Mouse (Mus musculus): Measurements from ENCODE around the gene Cmya5. TPM values are rescaled to one million over a fixed set of nuclear protein-coding genes. Genes with fewer than 3 reads are reported as not detected.

The Cmya5 gene
- polyA plus RNA-seq (2012; rRNA removed) (0.01 TPM in 2 replicates), polyA plus RNA-seq (2014; fragmentation: Nextera tagmentation; extraction: Ambion mirVana) (0.01 TPM in 1 of 2 replicates, not detected in the other)

DNA sequence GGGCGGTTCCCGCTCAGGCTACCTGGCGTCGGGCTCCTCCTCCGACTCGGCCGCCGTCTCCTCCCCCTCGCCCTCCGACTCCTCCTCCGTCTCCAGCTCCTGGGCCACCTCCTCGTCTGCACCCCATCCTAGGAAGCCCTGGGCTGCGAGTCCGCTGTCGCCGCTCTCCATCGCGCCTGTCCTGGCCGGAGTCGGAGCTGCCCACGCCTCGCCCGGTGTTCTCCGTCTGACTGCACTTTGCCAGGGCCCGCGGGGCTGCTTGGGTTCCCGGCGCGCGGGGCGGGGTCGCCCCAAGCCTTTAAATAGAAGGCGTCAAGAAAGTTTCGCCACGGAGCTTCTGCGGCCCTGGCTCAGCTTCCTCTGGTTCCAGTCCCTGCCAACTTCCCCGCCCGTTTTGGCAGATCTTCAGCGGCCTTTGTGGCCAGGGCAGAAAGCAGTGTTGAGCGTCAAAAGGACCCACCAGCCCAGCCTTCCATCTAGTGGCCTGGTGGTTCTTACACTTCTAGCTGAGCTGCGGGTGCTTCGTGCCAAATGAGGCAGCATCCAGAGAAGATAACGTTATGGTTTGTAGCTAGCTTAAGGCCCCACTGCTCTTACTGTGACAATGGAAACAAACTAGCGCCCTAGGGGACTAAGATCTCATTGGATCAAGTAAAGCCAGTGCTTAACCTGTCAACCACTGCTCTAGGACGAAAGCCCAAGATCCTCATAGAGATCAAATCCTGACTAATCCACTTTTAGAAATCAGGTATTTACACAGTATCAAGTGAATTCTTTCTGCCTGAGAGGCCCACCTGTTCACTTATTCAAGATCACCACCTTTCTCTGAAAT lies at the start of gene Cmya5:
Gene Cmya5 (minus strand): TSS at position 389 of the 832 bp plus-strand sequence.
- Histone ChIP-seq H3K4me2 (ENCODE audit: low read depth) (peak within 1 kb of the TSS; percentile 64), H3K27me3 (ENCODE audit: control insufficient read depth, insufficient read depth, low read length) (no peaks in the 10 kb centered on the region), H3K4me3 (ENCODE audit: insufficient read depth in 1 of 2, low read depth in 2 of 2, low read length in 2 of 2) (peak within 1 kb of the TSS; percentile 10 to 34), H3K4me1 (replicated peaks; ENCODE audit: control insufficient read depth in 2 of 2, insufficient read depth in 2 of 2, low read length in 1 of 2) (no peaks in the 10 kb centered on the region), H3K9ac (replicated peaks) (peak within 1 kb of the TSS; percentile 5; the same call in 1 of the 2 replicates), H3K27ac (no peak within 1 kb of the TSS), H3K9me3 (ENCODE audit: control insufficient read depth, low read length) (no peaks in the 10 kb centered on the region), H3K36me3 (replicated peaks; ENCODE audit: control insufficient read depth, insufficient read depth, low read depth) (peaks cover 4% of the 10 kb centered on the region; the same call in 1 of the 2 replicates)
- DNase-seq (ENCODE audit: low read depth in 3 of 3, low spot score in 3 of 3) (peak in 1 of 3 experiments; percentile 7), ATAC-seq (ENCODE audit: insufficient read depth) (peak; percentile 55; the same call in 1 of the 2 replicates)
- WGBS (ENCODE audit: insufficient replicate concordance), result 6% methylated on average over 45 of the region's 45 CpGs
- TF ChIP-seq CTCF (IDR thresholded peaks at IDR 0.05; ENCODE audit: low read depth) (peak; percentile 30), EP300 (IDR thresholded peaks at IDR 0.05; ENCODE audit: low read depth) (no peak)

DNA sequence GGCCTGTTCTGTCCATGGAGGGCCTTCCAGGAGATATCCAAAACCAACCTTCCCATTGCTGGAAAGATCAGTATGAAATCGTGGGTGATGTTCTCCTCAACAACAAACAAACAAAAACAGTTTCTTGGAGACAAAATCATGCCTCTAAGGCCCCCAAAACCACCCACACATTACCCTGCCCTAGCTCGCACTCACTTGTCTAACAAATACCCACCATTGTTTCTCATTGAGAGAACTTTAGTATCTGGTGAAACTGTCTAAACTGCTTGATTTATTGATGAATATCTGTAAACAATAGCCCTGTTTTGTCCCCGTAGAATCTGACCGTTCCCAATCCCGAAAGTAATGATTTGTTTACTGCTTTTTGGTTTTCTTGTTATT lies 48.1 kb upstream of the Cmya5 start:
- TF ChIP-seq CTCF (IDR thresholded peaks at IDR 0.05; ENCODE audit: low read depth) (no peak), EP300 (IDR thresholded peaks at IDR 0.05; ENCODE audit: low read depth) (no peak)
- H3K36me3 ChIP-seq (replicated peaks; ENCODE audit: control insufficient read depth, insufficient read depth, low read depth), result no peaks in the 10 kb centered on the region

DNA sequence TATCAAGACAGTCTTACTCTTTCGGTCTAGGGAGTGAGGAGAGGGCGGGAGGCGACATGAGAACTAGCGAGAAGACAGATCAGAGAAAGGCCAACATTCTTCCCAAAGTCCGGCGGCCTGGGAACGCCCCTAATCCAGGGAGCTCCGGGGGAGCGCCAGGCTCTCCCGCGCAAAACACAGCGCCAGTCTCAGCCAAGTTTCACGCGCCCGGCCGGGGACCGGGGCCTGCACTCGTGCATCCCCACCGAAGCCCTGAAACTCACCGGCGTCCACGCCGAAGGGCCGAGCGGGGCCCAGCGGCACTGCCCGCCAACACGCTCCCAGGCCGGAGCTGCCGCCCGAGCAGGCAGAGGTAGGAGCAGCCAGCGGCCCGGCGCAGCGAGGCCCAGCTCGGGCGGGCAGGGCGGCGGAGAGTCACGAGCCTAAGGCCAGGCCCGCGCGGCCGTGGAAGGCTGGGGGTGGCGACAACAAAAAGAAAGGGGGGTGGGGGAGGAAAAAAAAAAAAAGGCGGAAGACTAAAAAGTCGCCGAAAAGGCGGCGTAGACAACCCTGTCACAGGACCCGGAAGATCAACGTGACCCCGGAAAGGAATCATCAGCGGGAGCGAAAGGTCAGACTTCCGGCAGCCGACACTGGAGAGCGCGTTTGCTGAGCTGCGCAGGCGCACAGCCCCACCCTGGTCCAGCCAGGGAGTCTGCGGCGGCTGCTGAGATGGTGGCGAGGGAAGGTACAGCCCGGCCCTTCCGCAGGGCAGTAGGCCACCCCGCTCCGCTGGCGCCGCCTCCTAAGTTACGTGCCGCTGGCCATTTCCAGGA lies 47.5 kb upstream of the Cmya5 start, which contains the start of gene Tent2:
Gene Tent2 (minus strand): TSS at position 555 of the 815 bp plus-strand sequence.
- Histone ChIP-seq H3K4me3 (ENCODE audit: insufficient read depth in 1 of 2, low read depth in 2 of 2, low read length in 2 of 2) (peak within 1 kb of the TSS; percentile 95 to 98), H3K4me2 (ENCODE audit: low read depth) (peak within 1 kb of the TSS; percentile 82), H3K9ac (replicated peaks) (peak within 1 kb of the TSS; percentile 95), H3K4me1 (replicated peaks; ENCODE audit: control insufficient read depth in 2 of 2, insufficient read depth in 2 of 2, low read length in 1 of 2) (peaks cover 5 to 13% of the 10 kb centered on the region in 2 experiments), H3K9me3 (ENCODE audit: control insufficient read depth, low read length) (no peaks in the 10 kb centered on the region), H3K27me3 (ENCODE audit: control insufficient read depth, insufficient read depth, low read length) (no peaks in the 10 kb centered on the region), H3K27ac (peak within 1 kb of the TSS; percentile 80), H3K36me3 (replicated peaks; ENCODE audit: control insufficient read depth, insufficient read depth, low read depth) (no peaks in the 10 kb centered on the region)
- DNase-seq (ENCODE audit: low read depth in 3 of 3, low spot score in 3 of 3) (peak; percentile 91 to 93 (median 92)), ATAC-seq (ENCODE audit: insufficient read depth) (peak; percentile 99)
- WGBS (ENCODE audit: insufficient replicate concordance), result under 1% methylated on average over 70 of the region's 72 CpGs
- TF ChIP-seq CTCF (IDR thresholded peaks at IDR 0.05; ENCODE audit: low read depth) (peak; percentile 36), EP300 (IDR thresholded peaks at IDR 0.05; ENCODE audit: low read depth) (peak; percentile 19; the same call in 1 of the 2 replicates)

More for the DNA sequence above, 48.1 kb upstream of the Cmya5 start:
- Histone ChIP-seq H3K9ac (replicated peaks) (peak overlapping the region; percentile 15), H3K27ac (peak overlapping the region; percentile 32), H3K4me1 (replicated peaks; ENCODE audit: control insufficient read depth in 2 of 2, insufficient read depth in 2 of 2, low read length in 1 of 2) (peaks cover 5 to 13% of the 10 kb centered on the region in 2 experiments), H3K9me3 (ENCODE audit: control insufficient read depth, low read length) (no peaks in the 10 kb centered on the region), H3K4me3 (ENCODE audit: insufficient read depth in 1 of 2, low read depth in 2 of 2, low read length in 2 of 2) (peak overlapping the region; percentile 95 to 98), H3K27me3 (ENCODE audit: control insufficient read depth, insufficient read depth, low read length) (no peaks in the 10 kb centered on the region), H3K4me2 (ENCODE audit: low read depth) (peak overlapping the region; percentile 64)
- peak; percentile 19 for ATAC-seq (ENCODE audit: insufficient read depth)
- DNase-seq (ENCODE audit: low read depth in 3 of 3, low spot score in 3 of 3), result no peak
- whole genome bisulfite sequencing (ENCODE audit: insufficient replicate concordance), result 47% methylated on average over 5 of the region's 5 CpGs

DNA sequence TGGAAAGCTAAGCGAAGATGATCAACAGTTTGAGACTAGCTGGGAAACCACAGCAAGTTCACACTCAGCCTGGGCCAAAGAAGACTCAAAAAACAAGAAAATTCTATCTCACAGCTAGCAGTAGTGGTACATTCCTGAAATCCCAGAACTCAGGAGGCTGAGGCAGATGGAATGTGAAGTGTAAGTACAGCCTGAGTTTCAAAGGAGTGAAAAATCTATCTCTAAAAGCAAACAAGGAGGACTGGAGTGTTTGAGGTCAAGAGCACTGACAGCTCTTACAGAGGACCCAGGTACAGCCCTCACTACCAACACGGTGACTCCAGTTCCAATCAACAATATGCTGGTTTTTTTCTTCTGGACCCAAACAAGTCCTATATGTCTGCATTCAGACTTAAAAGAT lies 44.9 kb upstream of the Cmya5 start:
- DNase-seq (ENCODE audit: low read depth in 3 of 3, low spot score in 3 of 3) (no peak), ATAC-seq (ENCODE audit: insufficient read depth) (no peak)
- 70% methylated on average over 2 of the region's 2 CpGs for WGBS (ENCODE audit: insufficient replicate concordance)
- no peaks in the 10 kb centered on the region for H3K9me3 ChIP-seq (ENCODE audit: control insufficient read depth, low read length)
- peak overlapping the region; percentile 23; the same call in 1 of the 2 replicates for H3K4me2 ChIP-seq (ENCODE audit: low read depth)
- no peak for TF ChIP-seq CTCF (IDR thresholded peaks at IDR 0.05; ENCODE audit: low read depth)
- no peak for TF ChIP-seq EP300 (IDR thresholded peaks at IDR 0.05; ENCODE audit: low read depth)
- H3K4me1 ChIP-seq (replicated peaks; ENCODE audit: control insufficient read depth in 2 of 2, insufficient read depth in 2 of 2, low read length in 1 of 2), result peaks cover 5 to 13% of the 10 kb centered on the region in 2 experiments
- peaks cover 5% of the 10 kb centered on the region; the same call in 1 of the 2 replicates for H3K36me3 ChIP-seq (replicated peaks; ENCODE audit: control insufficient read depth, insufficient read depth, low read depth)
- H3K27me3 ChIP-seq (ENCODE audit: control insufficient read depth, insufficient read depth, low read length), result no peaks in the 10 kb centered on the region
- H3K27ac ChIP-seq, result no peak overlapping the region
- H3K4me3 ChIP-seq (ENCODE audit: insufficient read depth in 1 of 2, low read depth in 2 of 2, low read length in 2 of 2), result no peak overlapping the region
- H3K9ac ChIP-seq (replicated peaks), result no peak overlapping the region; the same call in 1 of the 2 replicates

All from liver, embryonic 14.5 days (tissue).